Mouse (Mus musculus) CD4-positive helper T cell, adult 2 months (primary cell): Measurements from ENCODE around the gene Ttc13.
A peak's percentile ranks its signal among the peaks of the same experiment; 100 is the strongest.

Source experiments
- DNase-seq: peaks from one replicate; pipeline ENCODE4 v3.0.0-alpha.2; 2012; ENCODE audit warnings: low read depth, missing footprints, low spot score

Ttc13 gene

GRCm38 (mm10) chr8:124721862-124722515, at the start of gene Ttc13, which contains the start of gene Arv1:
Ttc13 (minus strand) TSS chr8:124721983.
Arv1 (plus strand) TSS chr8:124722139.
- peak; percentile 99 for DNase-seq

- DNase-seq = no peak
Measured at GRCm38 (mm10) chr8:124763061-124763460, 41.3 kb upstream of the Ttc13 start.

DNA sequence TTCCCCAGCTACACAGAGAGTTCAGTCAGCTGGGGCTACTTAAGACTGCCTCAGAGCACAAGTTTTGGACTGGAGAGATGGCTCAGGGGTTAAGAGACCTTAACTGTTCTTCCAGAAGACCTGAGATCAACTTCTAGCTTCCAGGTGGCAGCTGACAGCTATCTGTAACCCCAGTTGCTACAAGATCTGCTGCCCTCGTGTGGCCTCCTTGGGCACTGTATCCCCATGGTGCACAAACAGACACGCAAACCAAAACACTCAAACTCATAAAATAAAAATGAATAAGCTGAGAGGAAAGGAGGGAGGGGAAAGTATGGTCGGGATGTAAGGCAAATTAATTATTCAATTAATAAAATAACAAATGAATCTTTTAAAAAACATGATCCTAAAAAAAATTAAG, 36.8 kb upstream of the Ttc13 start:
- peak; percentile 47 for DNase-seq

GRCm38 (mm10) chr8:124756601-124757000, 34.8 kb upstream of the Ttc13 start:
- peak; percentile 43 for DNase-seq

GRCm38 (mm10) chr8:124756153-124756552, 34.4 kb upstream of the Ttc13 start:
- no peak for DNase-seq

DNA sequence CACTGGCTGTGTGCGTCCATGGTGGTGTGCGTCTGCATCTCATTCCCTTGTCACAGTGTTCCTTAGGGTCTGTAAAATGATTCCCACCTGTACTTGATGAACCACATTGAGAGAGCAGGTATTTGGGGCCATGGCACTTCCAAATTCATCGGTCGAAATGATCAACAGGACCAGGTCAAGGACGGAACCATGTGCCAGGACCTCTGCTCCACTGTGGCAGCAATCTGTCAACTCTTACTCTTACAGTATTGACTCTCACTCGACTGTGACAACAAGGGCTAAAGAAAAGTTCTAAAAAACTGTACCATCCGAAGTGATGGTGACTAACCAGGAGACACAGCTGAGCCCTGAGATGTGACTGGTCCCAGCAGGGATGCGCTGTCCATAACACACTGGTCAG, 33.7 kb upstream of the Ttc13 start:
- DNase-seq = no peak

- DNase-seq = no peak
Measured at GRCm38 (mm10) chr8:124754792-124755190, 33.0 kb upstream of the Ttc13 start.

GRCm38 (mm10) chr8:124754101-124754791, 32.5 kb upstream of the Ttc13 start:
- DNase-seq = no peak

DNA sequence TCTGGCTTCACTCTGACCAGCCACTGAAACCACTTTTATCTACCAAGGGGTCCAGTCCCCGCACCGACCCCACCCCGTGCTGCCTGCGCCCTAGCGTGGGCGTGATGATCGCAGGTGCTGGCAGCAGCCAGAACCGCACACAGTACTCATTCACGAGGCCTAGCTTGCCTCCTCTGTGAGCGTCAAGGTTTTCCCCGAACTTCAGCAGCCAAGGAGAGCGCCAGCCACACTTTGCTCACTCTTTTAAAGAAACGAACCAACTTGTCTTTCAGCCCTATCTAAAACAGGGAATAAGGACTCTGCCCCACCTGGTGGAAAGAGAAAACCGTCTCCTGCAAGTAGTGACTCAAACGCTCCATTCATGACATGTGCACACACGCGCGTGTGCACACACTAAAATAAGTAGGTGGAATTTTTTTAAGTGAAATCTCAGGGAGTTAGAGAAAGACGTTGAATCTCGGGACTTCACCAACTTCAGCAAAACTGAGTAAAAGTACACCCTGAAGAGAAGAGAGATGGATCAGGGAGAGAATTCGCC, 30.6 kb upstream of the Ttc13 start:
- DNase-seq = peak; percentile 42

DNA sequence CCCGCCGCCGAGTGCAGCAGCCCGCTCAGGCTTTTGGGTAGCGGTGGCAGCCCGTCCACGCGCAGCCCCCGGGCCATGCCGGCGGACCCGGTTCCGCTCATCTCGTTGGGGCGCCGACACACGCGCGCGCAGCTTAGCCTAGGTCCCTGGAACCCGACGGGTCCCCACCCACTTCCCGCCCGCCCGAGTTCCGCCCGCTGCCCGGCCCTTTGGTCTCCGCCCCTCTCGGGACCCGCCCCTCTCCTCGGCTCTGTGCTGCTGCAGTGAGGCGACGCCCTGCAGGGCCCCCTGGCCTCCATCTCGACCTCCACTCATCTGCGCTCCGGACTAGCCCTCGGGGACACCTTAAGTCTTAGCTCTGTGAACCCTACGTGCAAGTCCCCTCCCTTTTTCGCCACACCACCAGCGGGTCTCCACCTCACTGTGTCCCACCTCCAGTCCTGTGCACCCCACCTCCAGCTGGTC, 30.0 kb upstream of the Ttc13 start, which contains the start of gene Fam89a:
TSS of gene Fam89a (minus strand) at position 124 of the 465 bp plus-strand sequence.
- peak; percentile 84 for DNase-seq

DNA sequence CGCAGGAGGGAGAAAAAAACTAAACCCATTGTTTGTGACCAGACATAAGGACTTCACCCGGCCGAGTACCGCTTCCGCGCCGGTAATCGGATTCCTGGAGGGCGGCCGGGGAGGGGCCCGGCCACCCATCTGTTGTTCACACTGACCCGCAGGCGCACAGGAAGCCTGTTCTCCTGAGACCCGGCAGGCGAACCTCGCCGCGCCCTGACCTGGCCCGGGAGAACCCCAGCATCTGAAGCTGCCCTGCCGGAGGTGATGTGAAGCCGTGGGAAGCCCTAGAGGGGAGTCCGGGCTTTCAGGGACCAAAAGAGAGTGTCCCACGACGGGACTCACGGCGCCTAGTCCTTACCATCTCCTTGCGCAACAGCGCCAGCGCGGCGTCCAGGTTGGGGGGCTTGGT, 29.4 kb upstream of the Ttc13 start:
- no peak for DNase-seq

- no peak for DNase-seq
Measured at GRCm38 (mm10) chr8:124746661-124747060, 24.9 kb upstream of the Ttc13 start.

DNA sequence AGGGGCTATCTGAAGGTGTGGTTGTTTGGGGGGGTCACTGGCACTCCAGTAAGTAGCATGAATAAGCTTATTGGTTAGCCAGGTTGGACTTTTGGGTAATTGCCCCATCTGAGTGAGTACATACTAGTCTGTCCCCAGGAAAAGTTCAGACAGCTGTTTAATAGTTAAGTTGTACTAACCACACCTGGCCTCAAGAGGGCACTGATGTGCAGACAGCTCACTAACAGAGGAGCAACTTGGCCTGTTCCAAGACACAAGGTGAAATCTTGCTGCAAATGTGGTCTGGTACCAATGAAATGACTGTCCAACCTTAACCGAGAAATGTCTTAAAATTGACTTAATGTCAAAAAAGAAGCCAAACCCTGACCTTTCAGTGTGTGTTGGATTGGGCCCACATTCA, 17.5 kb upstream of the Ttc13 start:
- DNase-seq = peak; percentile 48

DNA sequence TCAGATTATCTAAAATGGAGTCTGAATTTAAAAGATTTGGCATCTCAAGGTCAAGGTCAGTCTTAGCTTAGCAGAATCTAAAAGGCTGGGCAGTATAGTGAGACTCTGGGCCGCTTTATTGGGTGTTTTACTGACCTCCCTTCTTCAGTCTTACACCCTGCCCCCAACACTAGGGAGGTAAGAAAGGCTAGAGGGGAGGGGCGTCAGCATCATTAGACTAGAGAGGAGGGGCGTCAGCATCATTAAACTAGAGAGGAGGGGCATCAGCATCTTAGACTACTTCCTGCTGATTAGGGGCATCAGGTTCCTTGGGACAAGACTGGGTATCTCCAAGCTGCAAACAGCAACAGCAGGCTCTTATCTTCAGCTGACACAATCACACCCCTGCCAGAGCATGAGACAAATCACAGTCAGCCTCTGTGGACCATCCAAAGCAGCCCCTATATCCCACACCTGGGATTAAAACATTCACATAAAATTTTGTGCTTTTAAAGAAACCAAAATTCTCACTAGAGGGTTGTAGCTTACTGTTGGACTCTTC, 13.7 kb upstream of the Ttc13 start:
- DNase-seq = no peak

- no peak for DNase-seq
Measured at GRCm38 (mm10) chr8:124732828-124733227, 11.0 kb upstream of the Ttc13 start.

GRCm38 (mm10) chr8:124724301-124724700, 2.5 kb upstream of the Ttc13 start:
- no peak for DNase-seq

DNA sequence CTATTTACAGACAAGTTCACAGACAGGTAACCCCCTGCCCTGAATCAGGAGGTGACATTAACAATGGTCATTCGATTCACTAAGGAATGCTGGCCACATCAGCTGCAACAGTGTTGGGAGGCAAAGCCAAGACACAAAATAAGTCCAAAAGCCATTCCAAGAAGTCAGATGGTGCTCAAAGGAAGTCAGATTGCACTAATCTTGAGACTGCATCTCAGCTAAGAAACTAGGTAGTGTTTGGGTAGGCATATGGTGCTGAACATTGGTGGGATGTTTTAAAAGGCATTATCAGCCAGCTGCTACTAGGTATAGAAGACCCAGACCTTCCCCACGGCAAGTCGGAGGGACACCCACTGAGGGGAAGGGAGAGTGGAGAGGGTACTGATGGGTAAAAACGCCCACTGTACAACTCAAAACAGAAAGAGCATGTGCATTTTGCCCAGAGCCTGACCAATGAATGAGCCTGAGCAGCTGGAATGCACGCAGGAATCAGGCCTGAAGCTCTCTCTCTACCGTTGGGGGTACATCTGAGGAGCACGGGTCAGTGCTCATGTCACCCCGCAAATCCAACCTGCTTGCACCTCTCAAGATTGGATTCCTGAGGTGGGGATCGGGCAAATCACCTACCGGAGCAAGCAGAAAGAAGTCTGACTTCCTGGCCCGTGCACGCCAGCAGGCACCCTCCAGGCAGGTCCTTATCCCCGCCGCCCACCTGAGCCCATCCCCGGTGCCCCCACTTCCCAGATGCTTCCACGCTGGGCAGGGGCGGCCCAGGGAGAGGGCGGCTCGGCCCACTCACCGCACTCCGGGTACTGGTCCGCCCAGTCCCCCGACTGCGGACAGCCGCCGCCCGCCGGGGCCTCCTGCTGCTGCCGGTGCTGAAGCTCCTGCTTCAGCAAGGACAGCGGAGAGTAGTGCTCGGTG, 583 bp downstream of the Ttc13 start:
- no peak for DNase-seq

- peak; percentile 34 for DNase-seq
Measured at GRCm38 (mm10) chr8:124720133-124720532, 1.6 kb downstream of the Ttc13 start.

GRCm38 (mm10) chr8:124715736-124716135, 6.0 kb downstream of the Ttc13 start:
- no peak for DNase-seq

DNA sequence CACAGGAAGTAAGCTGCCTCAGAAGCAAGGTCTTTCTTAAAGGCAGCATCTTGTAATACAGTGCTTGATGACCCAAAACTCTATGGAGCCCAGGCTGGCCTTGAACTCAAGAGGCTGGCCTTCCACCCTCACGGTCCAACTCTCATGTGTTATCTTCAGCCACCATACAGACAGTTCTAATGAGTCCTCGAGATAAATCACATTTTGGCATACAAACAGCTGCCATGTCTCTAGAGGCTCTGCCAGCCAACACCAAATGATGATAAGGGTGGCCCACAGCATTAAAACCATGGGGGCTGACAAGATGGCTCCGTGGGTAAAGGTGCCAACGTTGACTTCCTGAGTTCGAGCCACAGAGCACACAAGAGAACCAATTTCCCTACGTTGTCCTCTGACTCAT, 8.6 kb downstream of the Ttc13 start:
- no peak for DNase-seq

- DNase-seq = no peak
Measured at GRCm38 (mm10) chr8:124705823-124706222, 16.0 kb downstream of the Ttc13 start.
